Mouse (Mus musculus) CD4-positive helper T cell, adult 2 months (primary cell): ENCODE measurements at regions not wholly inside any gene's neighbourhood (a gene's known extent, or its start where the extent isn't known, plus 50 kb on each side); places are given as distances from the start of the nearest gene placed in this dataset.

ENCODE experiments used
- DNase-seq: peaks from one replicate; pipeline ENCODE4 v3.0.0-alpha.2; 2012; ENCODE audit warnings: low read depth, missing footprints, low spot score

GRCm38 (mm10) chr4:152731082-152731720 is 253.5 kb upstream of the Kcnab2 start:
- DNase-seq = no peak

DNA sequence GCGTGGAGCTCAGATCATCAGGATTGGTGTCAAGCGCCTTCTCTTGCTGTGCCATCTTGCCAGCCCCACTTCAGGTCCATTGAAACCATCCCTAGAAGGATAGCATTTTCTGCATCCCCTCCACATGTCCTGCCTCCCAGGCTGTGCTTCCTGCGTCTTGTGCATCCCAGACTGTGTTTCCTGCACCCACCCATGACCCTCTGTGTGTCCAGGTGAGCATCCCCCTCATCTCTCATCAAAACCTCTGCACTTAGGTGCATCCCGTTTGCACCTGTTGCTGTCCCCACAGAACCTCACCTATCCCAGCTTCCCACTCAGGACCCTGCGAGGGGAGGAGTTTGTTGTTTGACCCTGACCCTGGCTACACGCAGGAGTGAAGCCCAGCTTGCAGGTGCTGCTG is 251.8 kb upstream of the Kcnab2 start:
- no peak for DNase-seq

DNA sequence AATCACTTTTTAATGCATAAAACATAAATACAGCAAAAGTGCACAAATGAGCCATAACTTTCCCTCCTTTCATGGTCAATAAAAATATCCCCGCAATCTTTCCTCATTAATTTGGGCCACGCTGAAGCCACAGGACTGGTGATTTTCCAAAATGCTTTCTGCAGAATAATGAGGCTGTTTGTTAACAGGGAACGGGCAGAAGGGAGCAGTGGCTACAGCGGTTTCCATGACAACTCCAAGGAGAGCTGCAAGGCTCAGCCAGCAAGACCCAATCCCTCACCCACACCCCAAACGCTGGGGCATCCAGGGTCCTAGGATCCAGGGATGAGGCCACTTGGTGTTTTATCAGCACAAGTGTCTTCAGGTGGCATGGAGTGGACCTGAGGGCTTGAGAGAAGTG is 248.2 kb upstream of the Kcnab2 start:
- DNase-seq = no peak

- no peak for DNase-seq
Observed at GRCm38 (mm10) chr4:152725423-152725822, 247.8 kb upstream of the Kcnab2 start.

DNA sequence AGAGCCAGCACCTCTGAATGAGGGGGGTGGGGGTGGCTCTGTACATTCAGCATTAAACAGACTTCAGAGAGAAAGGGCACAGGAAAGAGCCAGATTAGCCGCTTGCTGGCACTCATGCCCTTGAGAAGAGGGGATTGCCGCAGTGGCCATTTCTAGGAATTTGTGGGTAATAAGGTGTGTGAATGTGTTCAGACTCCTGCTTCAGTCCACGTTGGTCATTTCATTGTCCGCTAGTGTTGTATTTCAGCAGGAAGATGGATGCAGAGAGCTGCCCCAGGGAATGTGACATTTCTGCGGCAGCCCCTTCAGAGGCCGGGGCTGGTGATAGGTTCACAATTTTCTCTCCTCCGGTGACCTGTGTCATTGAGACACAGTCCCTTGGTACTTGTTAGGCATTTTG is 247.1 kb upstream of the Kcnab2 start:
- no peak for DNase-seq

- DNase-seq = no peak
Observed at GRCm38 (mm10) chr4:152724026-152724425, 246.4 kb upstream of the Kcnab2 start.

GRCm38 (mm10) chr4:152720528-152720927 is 242.9 kb upstream of the Kcnab2 start:
- no peak for DNase-seq

DNA sequence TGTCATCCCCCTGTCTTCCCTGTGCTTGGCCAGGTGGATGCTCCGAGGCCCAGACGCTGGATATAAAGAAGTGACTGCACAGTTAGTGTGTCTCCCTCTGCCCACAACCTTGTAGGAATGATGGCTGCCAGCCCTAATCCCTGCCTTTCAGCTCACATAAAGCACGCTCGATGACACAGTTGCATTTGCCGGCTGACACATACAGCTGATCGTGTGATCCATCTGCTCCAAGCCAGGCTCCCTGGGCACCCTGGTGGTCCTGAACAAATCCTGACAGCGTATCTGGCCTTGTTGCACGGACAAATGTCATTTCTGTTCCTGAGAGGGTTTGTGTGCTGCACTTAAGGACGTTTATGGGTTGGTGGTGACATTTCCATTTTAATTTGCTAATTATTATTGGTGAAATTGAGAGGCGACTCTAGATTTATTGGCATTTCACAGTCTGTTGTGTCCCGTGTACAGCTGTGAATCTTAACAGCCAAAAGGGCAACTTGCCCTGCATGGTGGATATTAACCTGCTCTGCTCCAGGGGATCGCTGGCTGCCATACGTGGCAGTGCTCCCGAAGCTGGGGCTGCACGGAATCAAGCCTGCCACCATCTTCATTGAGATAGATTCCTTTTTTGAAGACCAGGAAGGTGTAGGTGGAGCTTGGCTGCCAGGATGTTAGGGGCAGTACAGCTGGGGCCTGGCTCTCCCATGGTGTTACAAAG is 241.9 kb upstream of the Kcnab2 start:
- DNase-seq = no peak

DNA sequence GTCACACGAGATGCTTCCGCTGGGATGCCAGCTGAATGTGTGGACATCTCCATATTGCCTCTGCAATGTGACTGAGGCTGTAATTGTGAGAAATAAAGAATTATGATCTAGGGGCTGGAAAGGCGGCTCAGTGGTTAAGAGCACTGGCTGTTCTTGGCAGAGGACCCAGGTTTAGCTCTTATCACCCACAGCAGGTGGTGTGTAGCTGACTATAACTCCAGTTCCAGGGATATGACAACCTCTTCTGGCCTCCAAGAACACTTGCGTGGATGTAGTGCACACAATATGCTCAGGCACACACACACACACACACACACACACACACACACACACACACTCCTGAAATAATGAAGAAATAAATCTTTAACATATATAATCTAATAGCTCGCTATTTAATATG is 232.7 kb upstream of the Kcnab2 start:
- no peak for DNase-seq

DNA sequence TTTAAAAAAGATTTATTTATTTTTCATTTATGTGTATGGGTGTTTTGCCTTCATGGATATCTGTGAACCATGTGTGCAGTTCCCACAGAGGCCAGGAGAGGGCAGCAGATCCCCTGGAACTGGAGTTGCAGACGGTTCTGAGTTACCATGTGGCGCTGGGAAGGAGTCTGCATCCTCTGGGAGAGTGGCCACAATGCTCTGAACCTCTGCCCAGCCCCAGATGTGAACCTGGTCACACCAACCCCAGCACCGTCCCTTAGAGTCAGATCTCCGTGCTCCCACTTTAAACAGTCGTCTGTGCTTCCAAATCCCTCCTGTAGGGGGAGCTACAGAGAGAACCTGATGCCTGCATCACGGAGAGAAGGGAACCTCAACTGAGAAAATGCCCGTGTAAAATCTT is 222.5 kb upstream of the Kcnab2 start:
- no peak for DNase-seq

DNA sequence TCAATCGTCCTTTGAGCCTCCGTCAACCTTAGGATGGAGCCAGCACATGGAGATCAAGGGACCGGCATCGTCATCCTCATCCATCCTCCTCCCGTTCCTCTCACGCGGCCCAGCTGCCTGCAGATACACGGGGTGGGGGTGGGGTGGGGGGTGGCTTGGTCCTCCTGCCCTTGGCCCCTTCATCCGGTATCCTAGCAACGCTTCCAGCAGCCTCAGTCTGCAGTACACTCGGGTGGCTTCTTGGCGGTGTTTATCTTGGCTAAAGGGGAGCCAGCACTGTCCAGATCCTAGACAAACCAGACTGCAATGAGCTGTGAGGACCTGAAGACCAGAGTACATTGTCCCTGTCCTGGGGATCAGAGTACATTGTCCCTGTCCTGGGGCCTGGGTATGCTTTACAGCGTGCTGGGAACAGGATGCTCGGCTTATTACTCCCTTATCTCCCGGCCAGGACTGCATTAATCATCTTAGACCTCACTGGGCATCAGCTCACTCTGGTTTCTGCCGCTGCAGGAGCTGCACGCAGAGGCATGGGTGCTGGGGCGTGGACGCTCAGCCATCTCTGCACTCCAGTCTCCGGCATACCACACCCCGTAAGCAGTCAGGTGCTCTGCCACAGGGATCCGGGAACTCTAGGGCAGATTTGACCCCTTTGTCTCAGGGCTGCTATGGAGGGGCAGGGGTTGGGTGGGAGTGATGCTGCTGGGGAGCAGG is 219.7 kb upstream of the Kcnab2 start:
- no peak for DNase-seq

DNA sequence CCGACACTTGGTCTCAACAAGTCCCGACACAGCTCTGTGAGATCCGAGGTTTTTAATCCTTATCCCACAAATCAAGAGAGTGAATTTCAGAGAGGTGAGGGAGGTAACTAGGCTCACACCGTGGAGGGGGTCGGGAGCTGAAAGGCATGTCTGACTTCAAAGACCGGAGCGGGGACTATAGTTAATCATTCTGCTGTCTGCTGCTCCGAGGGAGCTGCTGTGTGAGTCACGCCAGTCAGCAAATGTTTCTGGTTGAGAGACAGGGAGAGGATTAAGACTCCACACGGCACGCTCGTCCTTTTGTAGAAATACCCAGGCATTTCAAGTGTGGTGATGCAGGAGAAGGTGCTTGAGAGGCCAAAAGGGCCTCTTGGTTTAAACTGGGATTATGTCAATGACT is 214.1 kb upstream of the Kcnab2 start:
- no peak for DNase-seq

GRCm38 (mm10) chr4:152691302-152691701 is 213.6 kb upstream of the Kcnab2 start:
- DNase-seq = no peak

GRCm38 (mm10) chr4:152690766-152691165 is 213.1 kb upstream of the Kcnab2 start:
- no peak for DNase-seq

- DNase-seq = no peak
Observed at GRCm38 (mm10) chr4:152689831-152690230, 212.2 kb upstream of the Kcnab2 start.

DNA sequence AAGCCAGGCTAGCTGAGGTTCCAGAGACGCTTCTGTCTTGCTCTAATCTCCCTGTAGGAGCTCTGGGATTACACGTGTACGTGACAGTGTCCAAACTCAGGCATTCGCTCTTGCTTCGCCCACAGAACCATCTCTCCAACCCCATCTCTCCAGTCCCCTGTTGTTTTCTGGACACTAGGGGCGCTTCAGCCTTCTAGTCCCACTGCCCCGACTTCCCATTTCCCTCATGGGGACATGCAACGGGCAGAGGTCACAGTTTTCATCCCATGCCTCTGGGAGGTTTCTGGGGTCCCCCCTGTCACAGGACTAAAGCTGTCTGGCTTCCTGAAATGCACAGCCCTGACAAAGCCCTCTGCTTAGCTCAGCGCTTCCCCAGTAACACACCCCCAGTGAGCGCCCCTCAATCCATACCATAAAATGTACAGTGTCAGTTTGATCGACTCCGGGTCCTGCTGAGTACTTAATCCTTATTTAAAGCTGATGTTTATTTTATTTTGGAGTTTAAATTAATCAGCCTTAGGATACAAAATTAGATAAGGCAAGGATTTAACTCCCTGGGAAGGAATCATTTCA is 208.9 kb upstream of the Kcnab2 start:
- no peak for DNase-seq

DNA sequence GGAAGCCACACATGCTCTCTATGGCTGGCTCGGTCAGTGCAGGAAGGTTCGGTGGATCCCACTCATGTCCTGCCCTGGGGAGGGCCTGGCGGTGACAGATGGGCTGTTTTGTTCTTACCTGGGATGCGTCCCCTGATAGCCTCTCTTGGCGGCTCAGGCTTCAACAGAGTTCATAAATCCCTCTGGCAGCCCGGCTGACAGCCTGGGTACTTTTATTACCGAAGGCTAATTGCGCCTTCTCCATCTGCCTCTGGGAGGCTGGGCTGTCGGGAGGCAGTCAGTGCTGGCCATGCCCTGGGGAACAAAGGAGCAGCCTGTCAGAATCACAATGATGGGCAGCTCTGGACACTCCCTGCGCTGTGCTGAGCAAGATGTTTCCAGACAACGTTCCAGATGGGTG is 196.5 kb upstream of the Kcnab2 start:
- DNase-seq = no peak

GRCm38 (mm10) chr4:152663482-152663881 is 185.8 kb upstream of the Kcnab2 start:
- no peak for DNase-seq

DNA sequence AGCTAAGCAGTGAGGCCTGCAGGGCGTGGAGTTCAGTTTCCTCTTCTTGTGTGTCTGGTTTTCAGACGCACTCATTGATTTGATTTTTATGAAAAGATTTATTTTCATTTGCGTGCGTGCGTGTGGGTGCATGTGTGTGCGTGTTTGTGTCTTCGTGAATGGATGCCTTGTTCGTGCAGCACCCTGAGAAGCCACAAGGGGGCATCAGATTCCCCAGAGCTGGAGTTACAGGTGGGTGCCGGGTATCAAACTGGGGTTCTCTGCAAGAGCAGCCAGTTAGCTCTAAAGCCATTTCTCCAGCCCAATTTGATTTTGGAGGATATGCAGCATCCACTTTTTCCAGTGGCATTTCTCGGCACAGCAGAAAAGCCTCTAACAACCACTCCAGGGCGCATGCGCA is 185.4 kb upstream of the Kcnab2 start:
- DNase-seq = no peak

GRCm38 (mm10) chr4:152662439-152662838 is 184.8 kb upstream of the Kcnab2 start:
- DNase-seq = no peak

GRCm38 (mm10) chr4:152650198-152650597 is 172.5 kb upstream of the Kcnab2 start:
- DNase-seq = no peak

GRCm38 (mm10) chr4:152647620-152648019 is 169.9 kb upstream of the Kcnab2 start:
- DNase-seq = no peak

DNA sequence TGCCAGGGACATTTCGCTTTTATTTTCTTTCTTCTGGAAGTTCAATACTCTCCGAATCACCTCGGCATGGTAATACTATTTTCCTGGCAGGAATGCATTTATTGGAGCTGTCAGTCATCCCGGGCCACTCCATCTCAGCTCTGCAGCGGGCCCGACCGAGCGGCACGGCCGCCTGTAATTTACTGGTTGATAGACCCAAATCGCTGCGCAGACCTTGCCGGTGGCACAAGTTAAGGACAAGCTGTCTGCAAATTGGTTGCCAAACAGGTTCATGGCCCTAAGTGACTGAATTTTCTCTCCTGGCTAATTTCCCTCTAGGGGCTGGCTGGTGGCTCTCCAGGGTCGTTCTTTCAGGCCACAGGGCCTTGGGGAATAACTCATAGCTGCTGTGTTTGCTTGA is 169.4 kb upstream of the Kcnab2 start:
- DNase-seq = no peak
